Mouse (Mus musculus): Measurements from ENCODE around the gene Gm7029. TPM values are rescaled to one million over a fixed set of nuclear protein-coding genes. Genes with fewer than 3 reads are reported as not detected.
"Not testable (repeated sequence)": the region's sequence is repeated elsewhere in the genome, so short reads cannot be mapped to it uniquely, and the experiment has no call there.

Gm7029 gene
- polyA plus RNA-seq, 1 experiment from 2014 or later: not detected

DNA sequence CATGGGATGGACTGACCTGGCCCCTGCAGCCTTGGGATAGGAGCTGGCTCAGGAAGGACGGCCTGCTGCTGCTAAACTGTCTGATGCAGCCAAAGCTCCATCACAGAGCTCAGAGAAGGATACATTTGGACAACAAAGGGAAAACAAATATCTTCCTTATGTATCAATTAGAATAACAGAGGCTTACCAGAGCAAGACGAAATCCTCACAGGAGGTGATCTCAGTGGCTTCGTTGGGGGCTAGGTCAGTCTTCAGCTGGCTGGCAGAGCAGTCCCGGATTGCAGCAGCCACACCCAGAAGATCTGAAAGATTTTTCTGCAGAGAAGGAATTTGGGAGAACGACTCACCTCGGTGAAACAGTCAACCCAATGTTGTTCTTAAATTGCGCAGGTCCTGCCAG lies 18.8 kb downstream of the Gm7029 start:
- Histone ChIP-seq H3K27me3 (replicated peaks) (no peaks in the 10 kb centered on the region), H3K9ac (no peak overlapping the region), H3K36me3 (no peaks in the 10 kb centered on the region), H3K27ac (replicated peaks) (no peak overlapping the region), H3K4me1 (peaks cover 19% of the 10 kb centered on the region), H3K9me3 (no peaks in the 10 kb centered on the region), H3K4me2 (no peak overlapping the region), H3K4me3 (no peak overlapping the region)
- 31% methylated on average over 7 of the region's 7 CpGs for WGBS
- no peak for ATAC-seq (ENCODE audit: extremely low read depth, insufficient number of reproducible peaks, low FRiP score, low TSS enrichment)

DNA sequence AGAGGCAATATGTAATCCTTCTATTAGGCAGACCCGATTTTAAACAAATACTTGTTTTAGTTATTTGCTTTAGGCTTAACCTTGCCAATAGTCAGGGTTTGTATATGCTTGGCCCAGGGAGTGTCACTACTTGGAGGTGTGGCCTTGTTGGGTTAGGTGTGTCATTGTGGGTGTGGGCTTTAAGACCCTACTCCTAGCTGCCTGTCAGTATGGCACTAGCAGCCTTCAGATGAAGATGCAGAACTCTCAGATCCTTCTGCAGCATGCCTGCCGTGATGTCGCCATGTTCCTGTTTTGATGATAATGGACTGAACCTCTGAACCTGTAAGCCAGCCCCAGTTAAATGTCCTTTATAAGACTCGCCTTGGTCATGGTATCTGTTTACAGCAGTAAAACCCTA lies 19.4 kb downstream of the Gm7029 start:
- peaks cover 15% of the 10 kb centered on the region for H3K4me1 ChIP-seq
- H3K4me2 ChIP-seq; H3K27ac ChIP-seq (replicated peaks); H3K4me3 ChIP-seq; H3K9me3 ChIP-seq; H3K27me3 ChIP-seq (replicated peaks); H3K36me3 ChIP-seq; ATAC-seq (ENCODE audit: extremely low read depth, insufficient number of reproducible peaks, low FRiP score, low TSS enrichment): not testable (repeated sequence)
- 0 out of 2 replicates have a peak overlapping the region, but pooled peaks have one; percentile 7 for H3K9ac ChIP-seq
- WGBS: 71% methylated on average over 4 of the region's 4 CpGs

DNA sequence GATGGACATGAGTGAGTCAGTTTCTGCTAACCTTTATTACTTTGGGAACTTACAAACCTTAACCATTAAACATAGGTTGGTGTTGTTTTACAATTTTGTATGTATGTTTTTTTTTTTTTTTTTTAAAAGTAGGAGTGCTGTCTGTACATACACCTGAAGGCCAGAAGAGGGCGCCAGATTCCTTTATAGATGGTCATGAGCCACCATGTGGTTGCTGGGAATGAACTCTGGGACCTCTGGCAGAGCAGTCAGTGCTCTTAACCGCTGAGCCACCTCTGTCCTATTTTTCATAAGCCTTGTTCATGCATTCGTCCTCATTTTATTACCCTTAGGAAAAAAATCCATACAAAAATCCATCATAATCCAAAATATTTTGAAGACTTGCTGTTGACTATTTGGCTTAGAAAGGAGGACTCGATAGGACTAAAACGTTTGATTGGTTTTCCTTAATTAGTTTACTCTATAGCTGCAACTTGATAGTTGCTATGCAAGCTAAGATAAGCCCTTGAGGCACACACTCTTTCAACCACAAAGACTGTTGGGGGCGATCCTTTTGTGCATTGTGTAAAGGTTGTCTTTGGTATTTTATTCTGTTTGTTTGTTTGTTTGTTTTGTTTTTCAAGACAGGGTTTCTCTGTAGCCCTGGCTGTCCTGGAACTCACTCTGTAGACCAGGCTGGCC lies 23.6 kb downstream of the Gm7029 start:
- Histone ChIP-seq H3K4me2 (no peak overlapping the region), H3K9ac (no peak overlapping the region), H3K4me3 (no peak overlapping the region), H3K4me1 (peaks cover 8% of the 10 kb centered on the region), H3K36me3 (no peaks in the 10 kb centered on the region), H3K27ac (replicated peaks) (no peak overlapping the region), H3K27me3 (replicated peaks) (no peaks in the 10 kb centered on the region), H3K9me3 (no peaks in the 10 kb centered on the region)
- WGBS: 42% methylated on average over 6 of the region's 6 CpGs
- ATAC-seq (ENCODE audit: extremely low read depth, insufficient number of reproducible peaks, low FRiP score, low TSS enrichment): no peak

DNA sequence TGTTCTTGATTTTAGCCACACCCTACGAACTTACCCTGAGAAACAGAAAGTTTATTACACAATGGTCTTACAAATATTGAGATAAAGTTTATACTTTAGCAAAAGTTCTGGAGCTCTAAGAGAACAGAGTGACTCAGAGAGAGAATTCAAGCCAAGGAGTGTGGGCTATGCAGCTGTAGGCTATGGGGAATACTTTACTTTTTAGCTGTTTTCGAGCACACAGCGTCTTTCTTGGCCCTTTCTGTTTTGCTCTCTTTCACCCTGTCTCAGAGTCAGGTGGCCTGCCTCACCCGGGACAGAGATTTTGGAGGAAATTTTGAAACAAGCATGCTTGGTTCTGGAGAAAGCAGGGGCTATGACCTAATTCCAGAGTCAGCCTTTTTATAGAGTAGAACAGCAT lies 24.6 kb downstream of the Gm7029 start:
- not testable (repeated sequence) for H3K27me3 ChIP-seq (replicated peaks); ATAC-seq (ENCODE audit: extremely low read depth, insufficient number of reproducible peaks, low FRiP score, low TSS enrichment); H3K36me3 ChIP-seq; H3K27ac ChIP-seq (replicated peaks); H3K4me3 ChIP-seq; H3K4me2 ChIP-seq; H3K9ac ChIP-seq; H3K9me3 ChIP-seq; H3K4me1 ChIP-seq
- WGBS: 72% methylated on average over 4 of the region's 4 CpGs

DNA sequence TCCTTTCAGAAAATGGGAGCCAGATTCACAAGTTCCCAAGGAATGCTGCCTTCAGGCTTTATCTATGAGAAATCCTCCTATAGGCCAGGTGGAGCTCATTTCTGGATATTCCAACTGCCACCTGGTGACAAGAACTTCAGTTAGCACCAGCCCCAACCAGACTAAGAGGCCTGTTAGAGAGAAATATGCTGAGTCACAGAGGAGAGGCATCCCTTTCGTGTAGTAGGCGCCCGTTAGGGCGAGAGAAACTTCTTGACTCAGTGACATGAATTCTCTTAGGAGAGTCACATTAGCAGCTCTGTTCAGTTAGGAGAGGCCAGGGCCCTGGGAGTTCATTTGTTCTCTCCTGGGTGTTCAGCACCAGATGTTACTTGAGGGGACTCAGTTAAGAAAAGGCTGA lies 26.0 kb downstream of the Gm7029 start:
- ATAC-seq (ENCODE audit: extremely low read depth, insufficient number of reproducible peaks, low FRiP score, low TSS enrichment): peak; percentile 61; the same call in 1 of the 2 replicates

DNA sequence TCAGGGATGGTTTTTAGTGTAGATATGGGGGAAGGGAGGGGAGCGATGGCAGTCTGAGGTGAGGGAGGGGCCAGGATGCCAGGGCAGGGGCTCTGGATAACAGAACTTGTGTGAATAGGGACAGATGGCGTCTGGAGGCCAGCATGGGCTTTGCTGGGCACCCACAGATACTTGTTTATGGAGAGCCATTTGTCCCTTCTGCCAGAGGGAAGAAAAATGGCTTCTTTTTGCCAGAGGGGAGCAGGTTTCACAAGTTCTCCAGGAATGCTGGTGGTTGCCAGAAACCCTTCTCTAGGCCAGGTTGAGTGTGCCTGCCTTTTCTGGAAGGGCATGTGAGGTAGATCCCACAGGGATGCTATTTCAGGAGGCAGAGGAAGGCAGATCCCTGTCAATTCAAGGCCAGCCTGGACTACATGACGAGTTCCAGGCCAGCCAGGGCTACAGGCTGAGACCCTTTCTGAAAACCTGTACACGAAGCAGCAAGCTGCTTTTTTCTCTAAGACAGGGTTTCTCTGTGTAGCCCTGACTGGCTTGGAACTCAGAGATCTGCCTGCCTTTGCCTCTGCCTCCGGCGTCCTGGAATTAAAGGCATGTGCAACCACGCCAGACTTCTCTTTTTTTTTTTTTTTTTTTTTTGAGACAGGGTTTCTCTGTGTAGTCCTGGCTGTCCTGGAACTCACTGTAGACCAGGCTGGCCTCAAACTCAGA lies 26.8 kb downstream of the Gm7029 start:
- no peak overlapping the region for H3K27ac ChIP-seq (replicated peaks)
- H3K9ac ChIP-seq: peak overlapping the region; percentile 37; the same call in 1 of the 2 replicates
- no peaks in the 10 kb centered on the region for H3K27me3 ChIP-seq (replicated peaks)
- WGBS: 53% methylated on average over 7 of the region's 7 CpGs
- H3K36me3 ChIP-seq: no peaks in the 10 kb centered on the region
- H3K9me3 ChIP-seq: no peaks in the 10 kb centered on the region
- H3K4me3 ChIP-seq: no peak overlapping the region
- peaks cover 8% of the 10 kb centered on the region for H3K4me1 ChIP-seq
- ATAC-seq (ENCODE audit: extremely low read depth, insufficient number of reproducible peaks, low FRiP score, low TSS enrichment): no peak
- H3K4me2 ChIP-seq: no peak overlapping the region

More for the DNA sequence above, 26.0 kb downstream of the Gm7029 start:
- no peak overlapping the region for H3K4me3 ChIP-seq
- no peak overlapping the region for H3K4me2 ChIP-seq
- WGBS: 71% methylated on average over 4 of the region's 4 CpGs
- no peaks in the 10 kb centered on the region for H3K27me3 ChIP-seq (replicated peaks)
- no peaks in the 10 kb centered on the region for H3K36me3 ChIP-seq
- H3K4me1 ChIP-seq: peaks cover 8% of the 10 kb centered on the region
- no peak overlapping the region for H3K9ac ChIP-seq
- no peaks in the 10 kb centered on the region for H3K9me3 ChIP-seq
- H3K27ac ChIP-seq (replicated peaks): no peak overlapping the region

DNA sequence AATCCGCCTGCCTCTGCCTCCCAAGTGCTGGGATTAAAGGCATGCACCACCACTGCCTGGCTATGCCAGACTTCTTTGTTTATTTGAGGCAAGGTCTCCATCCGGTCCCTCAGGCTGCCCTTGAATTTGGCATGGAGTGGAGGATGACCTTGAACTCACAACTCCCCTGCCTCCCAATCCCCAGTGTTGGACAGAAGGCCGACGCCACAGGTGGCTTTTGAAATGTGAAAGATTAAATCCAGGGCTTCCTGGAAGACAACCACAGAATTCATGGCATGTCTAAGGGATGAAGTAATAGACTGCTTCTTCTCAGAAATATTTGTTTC lies 27.3 kb downstream of the Gm7029 start:
- Histone ChIP-seq H3K4me3 (no peak overlapping the region), H3K36me3 (no peaks in the 10 kb centered on the region), H3K27ac (replicated peaks) (no peak overlapping the region), H3K9me3 (no peaks in the 10 kb centered on the region), H3K27me3 (replicated peaks) (no peaks in the 10 kb centered on the region), H3K4me1 (peaks cover 8% of the 10 kb centered on the region), H3K4me2 (no peak overlapping the region), H3K9ac (no peak overlapping the region)
- WGBS: 64% methylated on average over 4 of the region's 4 CpGs
- ATAC-seq (ENCODE audit: extremely low read depth, insufficient number of reproducible peaks, low FRiP score, low TSS enrichment): no peak

DNA sequence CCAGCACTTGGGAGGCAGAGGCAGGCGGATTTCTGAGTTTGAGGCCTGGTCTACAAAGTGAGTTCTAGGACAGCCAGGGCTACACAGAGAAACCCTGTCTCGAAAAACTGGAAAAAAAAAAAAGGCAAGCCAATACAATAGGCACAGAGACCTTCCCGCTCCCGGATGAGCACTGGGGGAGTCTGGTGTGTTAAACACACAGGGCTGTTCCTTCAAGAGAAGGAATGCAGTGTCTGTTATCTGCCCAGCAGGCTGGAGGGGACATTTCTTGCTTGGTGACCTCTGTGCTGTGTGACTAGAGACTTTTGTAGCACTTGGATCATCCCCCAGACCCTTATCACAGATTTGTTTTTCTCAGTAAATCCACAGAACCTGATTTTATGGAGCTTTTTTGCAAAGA lies 28.0 kb downstream of the Gm7029 start:
- no peak overlapping the region for H3K4me2 ChIP-seq
- no peaks in the 10 kb centered on the region for H3K27me3 ChIP-seq (replicated peaks)
- WGBS: 48% methylated on average over 4 of the region's 4 CpGs
- H3K9me3 ChIP-seq: no peaks in the 10 kb centered on the region
- no peak for ATAC-seq (ENCODE audit: extremely low read depth, insufficient number of reproducible peaks, low FRiP score, low TSS enrichment)
- H3K4me1 ChIP-seq: peaks cover 8% of the 10 kb centered on the region
- H3K4me3 ChIP-seq: no peak overlapping the region
- no peaks in the 10 kb centered on the region for H3K36me3 ChIP-seq
- H3K27ac ChIP-seq (replicated peaks): peak overlapping the region; percentile 59; the same call in 1 of the 2 replicates
- H3K9ac ChIP-seq: no peak overlapping the region

DNA sequence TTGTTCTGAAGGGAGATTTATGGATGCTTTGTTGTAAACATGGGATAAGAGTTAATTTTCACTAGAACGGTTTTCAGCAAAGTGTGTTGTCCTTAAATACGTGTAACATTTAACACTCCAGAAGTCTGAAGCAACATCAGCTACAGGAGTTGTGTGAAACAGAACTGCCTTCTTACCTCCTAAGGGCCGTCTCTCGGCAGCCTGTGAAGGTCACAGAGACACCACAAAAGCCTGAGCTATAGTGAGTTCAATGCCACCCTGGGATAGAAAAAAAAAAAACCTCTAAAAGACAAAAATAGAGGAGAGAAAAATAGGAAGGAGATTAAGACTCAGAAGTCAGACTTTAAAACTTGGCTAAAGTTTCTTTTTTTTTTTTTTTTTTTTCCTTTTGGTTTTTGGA lies 28.4 kb downstream of the Gm7029 start:
- no peaks in the 10 kb centered on the region for H3K36me3 ChIP-seq

DNA sequence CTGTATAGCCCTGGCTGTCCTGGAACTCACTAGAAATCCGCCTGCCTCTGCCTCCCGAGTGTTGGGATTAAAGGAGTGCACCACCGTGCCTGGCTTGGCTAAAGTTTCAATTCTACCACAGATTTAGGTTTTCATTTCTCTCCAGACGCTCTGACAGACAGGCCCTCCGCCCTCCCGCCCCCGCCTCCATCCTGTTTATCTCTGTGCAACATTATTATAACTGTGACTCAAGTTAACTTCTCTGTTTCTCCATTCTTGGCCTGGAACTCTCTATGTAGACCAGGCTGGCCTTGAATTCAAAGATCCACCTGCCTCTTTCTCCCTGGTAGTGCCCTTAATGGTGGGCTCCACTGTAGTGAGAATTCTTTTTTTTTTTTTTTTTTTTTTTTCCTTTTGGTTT lies 28.9 kb downstream of the Gm7029 start:
- Histone ChIP-seq H3K4me1 (peaks cover 8% of the 10 kb centered on the region), H3K4me3 (no peak overlapping the region), H3K27me3 (replicated peaks) (no peaks in the 10 kb centered on the region), H3K4me2 (no peak overlapping the region), H3K9me3 (no peaks in the 10 kb centered on the region), H3K27ac (replicated peaks) (no peak overlapping the region), H3K9ac (no peak overlapping the region), H3K36me3 (no peaks in the 10 kb centered on the region)
- 76% methylated on average over 7 of the region's 7 CpGs for WGBS
- no peak for ATAC-seq (ENCODE audit: extremely low read depth, insufficient number of reproducible peaks, low FRiP score, low TSS enrichment)

More for the DNA sequence above, 28.4 kb downstream of the Gm7029 start:
- WGBS: 50% methylated on average over 4 of the region's 4 CpGs
- H3K9me3 ChIP-seq: no peaks in the 10 kb centered on the region
- 0 out of 2 replicates have a peak overlapping the region, but pooled peaks have one; percentile 59 for H3K27ac ChIP-seq (replicated peaks)
- H3K27me3 ChIP-seq (replicated peaks): no peaks in the 10 kb centered on the region
- H3K4me3 ChIP-seq: no peak overlapping the region
- peaks cover 8% of the 10 kb centered on the region for H3K4me1 ChIP-seq
- no peak overlapping the region for H3K9ac ChIP-seq
- H3K4me2 ChIP-seq: no peak overlapping the region
- ATAC-seq (ENCODE audit: extremely low read depth, insufficient number of reproducible peaks, low FRiP score, low TSS enrichment): no peak

DNA sequence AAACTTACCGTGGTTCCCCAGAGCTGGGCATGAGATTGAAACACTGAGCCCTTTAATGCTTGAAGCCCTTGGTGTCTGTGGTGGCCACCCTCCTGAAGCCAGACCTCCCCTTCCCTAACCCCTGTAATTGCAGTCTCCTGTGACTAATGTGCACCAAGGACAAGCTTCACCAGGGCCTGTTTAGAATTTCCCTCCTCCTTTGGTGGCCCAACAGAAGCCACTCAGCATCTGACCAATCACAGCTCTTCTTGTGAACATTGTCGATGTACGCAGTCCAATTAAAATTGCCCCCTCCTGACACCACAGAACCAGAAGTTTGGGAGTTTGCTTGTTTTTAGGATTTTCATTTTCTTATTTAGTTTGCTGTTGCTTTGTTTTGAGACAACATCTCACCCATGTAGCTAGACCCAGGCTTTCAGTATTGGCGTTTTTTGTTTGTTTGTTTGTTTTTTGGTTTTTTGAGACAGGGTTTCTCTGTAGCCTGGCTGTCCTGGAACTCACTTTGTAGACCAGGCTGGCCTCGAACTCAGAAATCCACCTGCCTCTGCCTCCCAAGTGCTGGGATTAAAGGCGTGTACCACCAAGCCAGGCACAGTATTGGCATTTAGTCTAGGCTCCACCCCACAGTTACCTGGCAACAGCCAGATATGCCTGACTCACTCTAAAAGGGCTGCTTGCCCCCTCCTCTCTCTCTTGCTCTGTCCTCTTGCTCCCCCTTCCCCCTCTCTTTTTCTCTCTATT lies 30.4 kb downstream of the Gm7029 start:
- not testable (repeated sequence) for H3K9ac ChIP-seq; ATAC-seq (ENCODE audit: extremely low read depth, insufficient number of reproducible peaks, low FRiP score, low TSS enrichment); H3K36me3 ChIP-seq; H3K27ac ChIP-seq (replicated peaks); H3K9me3 ChIP-seq; H3K4me2 ChIP-seq; H3K27me3 ChIP-seq (replicated peaks); H3K4me3 ChIP-seq
- 69% methylated on average over 6 of the region's 6 CpGs for WGBS
- H3K4me1 ChIP-seq: peaks cover 18% of the 10 kb centered on the region

Data from heart, embryonic 13.5 days (tissue).